Mouse (Mus musculus) ovary, postnatal 14 days (tissue): ENCODE results near the gene Dzip1.
A peak's percentile ranks its signal among the peaks of the same experiment; 100 is the strongest.

Experiments used
- DNase-seq: peaks from one replicate; pipeline ENCODE4 v3.0.0; 2022; ENCODE audit warnings: low spot score

Dzip1 gene

DNA sequence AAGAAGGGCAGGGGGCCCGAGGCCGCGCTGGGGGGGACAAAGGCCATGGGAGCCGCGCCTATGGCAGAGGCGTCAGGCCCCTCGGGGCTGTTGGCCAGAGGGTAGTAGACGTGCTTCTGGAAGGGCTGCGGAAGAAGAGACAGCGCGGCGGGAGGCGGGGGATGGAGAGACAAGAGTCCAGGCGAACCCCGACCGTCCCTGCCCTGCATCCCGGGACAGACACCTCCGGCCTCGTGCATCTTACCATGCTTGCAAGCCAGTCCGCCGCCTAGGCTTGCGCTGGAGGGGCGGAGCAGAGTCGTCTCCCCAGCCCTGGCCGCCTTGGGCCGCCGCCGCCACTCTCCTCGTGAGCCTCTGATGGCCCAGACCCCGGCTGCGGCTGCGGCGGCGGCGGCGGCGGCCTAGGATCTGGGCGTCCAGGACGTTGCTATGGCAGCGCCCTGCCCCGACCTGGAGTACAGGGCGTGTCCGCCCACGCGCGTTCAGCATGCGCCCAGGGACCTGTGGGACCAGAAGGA is 2.5 kb downstream of the Dzip1 start:
- no peak for DNase-seq

GRCm38 (mm10) chr14:118922251-118922650 is 3.0 kb downstream of the Dzip1 start:
- no peak for DNase-seq

- no peak for DNase-seq
These were observed 4.6 kb downstream of the Dzip1 start for GRCm38 (mm10) chr14:118920654-118921053.

DNA sequence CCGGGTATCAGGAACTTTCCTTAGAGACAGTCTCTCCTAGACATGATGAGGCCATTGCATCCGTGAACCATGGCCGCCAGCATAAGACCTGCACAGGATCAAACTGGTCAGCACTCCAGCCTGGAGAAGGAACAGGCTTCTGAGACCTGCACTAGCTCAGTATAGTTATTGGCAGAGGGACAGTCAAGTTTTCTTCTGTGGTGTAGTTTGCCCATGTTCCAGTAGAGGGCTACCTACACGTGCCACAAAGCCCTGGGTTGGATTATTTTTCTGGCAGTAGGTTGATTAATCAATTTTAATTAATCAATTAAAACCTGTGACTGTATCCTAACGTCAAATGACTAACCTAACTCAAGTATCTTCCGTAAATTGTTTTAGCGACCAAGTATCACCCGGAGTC is 6.2 kb downstream of the Dzip1 start:
- no peak for DNase-seq

GRCm38 (mm10) chr14:118913651-118914050 is 11.6 kb downstream of the Dzip1 start:
- no peak for DNase-seq

DNA sequence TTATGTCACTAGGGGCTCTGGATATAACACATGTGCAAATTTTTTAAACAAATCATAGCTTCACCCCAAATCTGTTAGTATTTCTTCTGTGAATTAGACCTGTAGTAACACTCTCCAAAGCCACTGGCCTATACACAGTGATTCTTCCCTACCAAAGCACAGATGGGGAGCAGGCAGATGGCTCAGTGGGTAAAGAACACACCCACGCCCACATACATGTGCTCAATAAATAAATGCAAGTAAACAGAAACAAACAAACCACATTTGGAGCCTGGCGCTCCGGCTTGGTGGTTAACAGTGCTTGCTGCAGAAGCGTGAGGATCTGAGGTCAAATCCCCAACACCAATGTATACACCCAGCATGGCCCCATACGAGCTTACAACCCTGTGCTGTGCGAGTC is 13.7 kb downstream of the Dzip1 start:
- DNase-seq: no peak

GRCm38 (mm10) chr14:118910332-118911222 is 14.7 kb downstream of the Dzip1 start:
- DNase-seq: peak; percentile 65

- DNase-seq: peak; percentile 19
These were observed 15.4 kb downstream of the Dzip1 start for GRCm38 (mm10) chr14:118909872-118910271.

DNA sequence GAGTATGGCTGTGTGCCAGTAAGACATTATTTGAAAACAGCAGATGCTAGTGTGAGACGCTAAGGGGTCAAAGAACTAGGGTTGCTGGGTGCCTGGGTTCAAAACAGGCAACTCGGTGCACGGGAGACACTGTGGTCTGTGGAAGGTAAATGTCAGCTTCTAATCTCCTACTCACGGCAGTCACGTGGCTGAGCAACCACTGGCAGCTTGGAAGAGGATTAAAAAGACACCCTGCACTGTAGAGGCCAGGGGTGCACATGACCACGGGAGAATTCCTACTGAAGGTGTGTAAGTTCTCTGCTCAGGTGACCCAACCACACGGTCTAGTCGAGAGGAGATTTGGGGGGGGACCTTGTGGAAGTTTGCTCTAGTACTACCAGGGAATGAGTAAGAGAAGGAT is 17.7 kb downstream of the Dzip1 start:
- no peak for DNase-seq

DNA sequence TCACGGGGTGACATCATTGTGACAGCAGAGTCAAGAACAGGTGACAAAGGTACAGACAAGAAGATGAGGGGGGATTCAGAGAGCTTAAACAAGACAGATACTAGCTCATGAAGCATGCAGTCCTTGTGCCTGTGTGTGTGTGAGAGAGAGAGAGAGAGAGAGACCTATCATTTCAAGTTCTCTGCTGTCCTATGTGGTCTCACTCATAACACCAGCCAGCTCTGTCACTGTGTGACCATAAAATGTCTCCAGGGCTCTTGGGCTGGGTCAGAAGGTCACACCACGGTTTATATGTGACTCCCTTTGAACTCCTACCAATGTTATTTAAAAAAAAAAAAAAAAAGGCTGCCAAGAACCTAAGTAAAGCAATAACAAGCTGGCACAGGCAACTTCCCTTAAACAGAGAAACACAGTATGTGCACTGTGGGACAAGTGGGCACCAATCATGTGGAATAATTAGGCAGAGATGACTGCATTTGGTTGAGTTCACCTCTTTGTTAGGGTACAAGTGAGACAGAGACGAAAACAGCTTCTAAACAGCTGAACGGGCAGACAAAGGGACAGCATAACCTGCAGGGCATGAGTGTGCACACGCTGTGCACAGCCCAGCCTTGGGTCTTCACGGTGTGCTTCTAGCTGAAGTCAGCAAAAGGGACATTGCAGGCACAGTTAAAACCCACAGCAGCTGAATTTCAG is 21.2 kb downstream of the Dzip1 start:
- DNase-seq: no peak

DNA sequence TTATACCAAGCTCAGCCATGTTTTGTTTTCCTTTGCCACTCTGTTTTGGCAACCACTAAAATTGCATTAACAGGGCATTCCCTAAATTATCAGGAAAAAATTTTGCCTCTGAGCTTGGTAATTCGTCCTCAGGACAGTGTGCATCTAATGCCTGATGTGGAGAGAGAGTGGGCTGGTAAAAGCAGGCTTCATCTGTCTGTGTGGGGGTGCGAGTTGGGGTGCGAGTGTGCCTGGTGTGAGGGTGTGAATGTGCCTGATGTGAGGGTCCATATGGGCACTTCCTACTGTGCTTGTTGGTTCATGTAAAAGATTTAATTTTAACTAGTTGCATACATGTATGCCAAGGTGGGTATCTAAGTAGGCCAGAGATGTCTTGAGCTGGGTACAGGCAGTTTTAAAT is 21.9 kb downstream of the Dzip1 start:
- DNase-seq: no peak

DNA sequence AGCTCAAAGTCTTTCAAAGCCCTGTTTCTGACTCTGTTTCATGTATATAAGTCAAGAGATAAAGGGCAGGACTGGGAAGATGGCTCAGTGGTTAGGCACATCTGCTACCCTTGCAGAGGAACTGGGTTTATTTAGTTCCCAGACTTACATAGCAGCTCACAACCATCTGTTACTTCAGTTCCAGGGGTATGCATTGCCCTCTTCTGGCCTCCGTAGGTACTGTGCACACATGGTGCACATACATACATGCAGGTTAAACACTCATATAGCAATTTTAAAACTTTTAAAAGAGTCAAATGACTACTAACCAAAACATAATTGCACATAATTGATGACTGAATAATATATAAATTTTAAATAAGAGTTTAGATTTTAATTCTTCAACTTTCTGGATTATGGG is 24.3 kb downstream of the Dzip1 start:
- no peak for DNase-seq

DNA sequence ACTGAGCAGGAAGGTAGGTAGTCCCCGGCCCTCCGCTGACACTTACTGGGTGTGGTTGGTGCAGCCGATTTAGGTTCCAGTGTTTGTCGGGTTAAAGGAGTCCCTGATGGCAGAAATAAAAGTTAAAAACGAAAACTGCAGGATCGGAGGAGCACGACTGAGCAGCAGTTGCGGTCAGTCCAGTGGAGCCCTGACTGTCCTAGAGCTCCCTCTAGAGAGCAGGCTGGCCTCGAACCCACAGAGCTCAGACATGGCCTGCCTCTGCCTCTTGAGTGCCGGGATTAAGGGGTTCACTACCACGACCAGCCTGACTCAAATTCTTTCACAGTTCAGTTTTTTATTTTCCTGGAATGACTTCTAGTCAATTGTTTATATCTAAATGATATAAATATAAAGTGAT is 25.3 kb downstream of the Dzip1 start:
- no peak for DNase-seq

DNA sequence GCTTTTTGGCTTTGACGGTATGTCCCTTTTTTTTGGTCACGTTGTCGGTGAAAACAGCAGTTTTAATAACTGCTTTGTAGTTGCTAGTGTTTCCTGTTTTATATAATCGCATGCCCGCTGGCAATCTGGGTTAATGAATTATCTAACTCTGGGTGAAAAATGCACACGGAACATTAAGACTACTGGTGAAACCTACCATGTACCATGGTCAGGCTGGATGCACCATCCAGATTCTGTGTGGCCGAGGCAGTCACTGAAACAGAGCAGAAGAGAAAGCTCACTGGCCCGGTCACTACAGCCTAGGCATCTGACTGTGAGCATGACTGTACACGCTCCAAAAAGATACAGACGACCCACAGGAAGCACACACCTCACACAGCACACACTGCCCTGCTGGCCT is 29.6 kb downstream of the Dzip1 start:
- DNase-seq: no peak

- no peak for DNase-seq
These were observed 30.0 kb downstream of the Dzip1 start for GRCm38 (mm10) chr14:118895228-118895627.

GRCm38 (mm10) chr14:118890101-118890500 is 35.2 kb downstream of the Dzip1 start:
- no peak for DNase-seq

DNA sequence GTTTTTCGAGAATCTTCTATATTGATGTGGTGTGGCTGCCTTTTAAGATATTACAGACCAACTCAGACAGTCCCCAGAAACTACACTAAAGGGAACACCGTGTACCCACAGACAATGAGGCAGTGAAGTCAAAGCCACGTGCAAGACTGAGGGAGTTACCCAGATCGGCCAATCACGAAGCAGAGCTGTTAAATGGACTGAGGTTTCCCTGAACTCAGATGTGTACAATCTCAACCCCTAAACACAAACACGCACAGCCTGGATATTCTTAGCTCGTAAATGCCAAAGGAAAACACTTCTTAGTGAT is 41.1 kb downstream of the Dzip1 start:
- DNase-seq: no peak

DNA sequence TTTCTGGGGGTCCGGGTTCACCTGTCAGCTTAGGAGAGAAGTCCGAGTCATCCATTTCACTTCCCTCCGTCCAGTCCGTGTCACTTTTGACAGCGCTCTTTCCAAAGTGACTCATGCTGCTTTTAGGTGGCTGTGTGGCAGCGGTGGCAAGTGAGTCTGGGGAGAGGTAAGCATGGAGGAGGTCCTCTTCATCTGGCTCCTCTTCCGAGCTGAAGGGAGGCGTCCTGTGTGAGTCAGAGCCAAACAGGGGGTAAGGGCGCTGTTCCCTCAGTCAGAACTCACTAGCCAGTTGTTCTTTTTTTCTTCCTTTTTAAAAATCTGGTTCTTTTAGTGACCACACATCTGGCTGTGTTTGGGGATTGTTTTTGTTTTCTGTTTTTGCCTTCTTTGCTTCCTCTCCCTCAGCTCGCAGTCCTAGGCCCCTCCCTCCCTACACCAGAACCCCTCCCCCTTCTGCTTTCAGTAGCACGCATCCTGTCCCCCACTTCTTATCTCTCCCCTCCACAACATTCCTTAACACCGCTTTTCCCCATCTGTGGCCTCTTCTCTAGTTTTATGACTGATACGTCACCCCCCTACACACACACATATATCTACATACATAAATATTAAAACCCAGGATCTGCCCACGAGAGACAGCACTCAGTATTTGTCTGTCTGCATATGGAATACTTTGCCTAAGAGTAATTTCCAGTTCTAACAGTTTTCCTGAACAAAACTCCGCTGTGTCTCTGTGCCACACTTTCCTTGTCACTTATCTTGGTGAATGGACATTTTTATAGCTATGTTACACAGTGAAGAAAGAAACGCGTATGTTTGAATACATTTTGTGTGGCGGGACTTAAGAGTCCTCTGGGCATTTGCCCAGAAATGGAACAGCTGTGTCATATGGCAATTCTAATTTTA is 41.7 kb downstream of the Dzip1 start:
- no peak for DNase-seq

GRCm38 (mm10) chr14:118880696-118881095 is 44.6 kb downstream of the Dzip1 start:
- DNase-seq: no peak

DNA sequence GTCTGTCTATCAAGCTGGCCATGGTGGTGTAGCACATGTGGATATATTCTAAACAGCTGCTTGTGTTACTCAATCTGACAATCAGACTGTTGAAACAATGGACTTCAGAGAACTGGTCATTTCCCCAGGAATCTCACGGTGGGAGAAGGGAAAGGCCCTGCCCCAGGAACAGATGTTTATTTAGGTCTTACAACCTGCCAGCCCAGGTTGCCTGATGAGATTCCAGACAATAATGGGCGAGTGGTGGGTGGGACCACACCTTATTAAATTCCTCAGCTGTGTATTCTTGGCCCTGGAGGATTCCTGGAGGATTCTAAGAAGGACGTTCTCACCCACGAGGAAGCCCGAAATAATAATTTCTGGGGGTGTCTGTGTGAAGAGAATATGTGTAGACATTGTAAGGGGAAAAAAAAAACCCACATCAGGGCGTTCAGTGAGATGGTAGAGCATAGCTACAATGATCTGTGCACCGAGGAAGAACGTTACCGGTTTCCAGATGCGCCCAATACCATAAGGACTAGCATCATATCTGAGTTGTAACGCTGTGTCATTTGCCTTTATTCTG is 46.8 kb downstream of the Dzip1 start:
- no peak for DNase-seq

- no peak for DNase-seq
These were observed 50.4 kb downstream of the Dzip1 start for GRCm38 (mm10) chr14:118874786-118875415.

- DNase-seq: no peak
These were observed 51.1 kb downstream of the Dzip1 start for GRCm38 (mm10) chr14:118874126-118874525.
